Mouse (Mus musculus): ENCODE results near the gene Nrarp.

- TF ChIP-seq CTCF (IDR thresholded peaks at IDR 0.05; ENCODE audit: control insufficient read depth, insufficient read depth, low read length) (no peak), POLR2A (IDR thresholded peaks at IDR 0.05; ENCODE audit: borderline replicate concordance, control insufficient read depth, low read depth, low read length) (no peak)
Measured at GRCm38 (mm10) chr2:25147398-25147797, 33.2 kb upstream of the Nrarp start.

All from bone marrow, adult 2 months (tissue).